Mouse (Mus musculus) MEL (cell line): ENCODE results near the gene Chst8. TPM values are rescaled to one million over a fixed set of nuclear protein-coding genes. Genes with fewer than 3 reads are reported as not detected.

Experiments used
- DNase-seq: peaks from one replicate; pipeline ENCODE4 v3.0.0; 2011; ENCODE audit warnings: low read depth, low spot score
- H3K27ac ChIP-seq: 2 replicates; pipeline ENCODE4 v1.5.1; 2012; ENCODE audit warnings: low read depth, mild to moderate bottlenecking, control low read depth, low read length, moderate library complexity; ENCODE audit not compliant: control insufficient read depth
- H3K27me3 ChIP-seq, 2 experiments: fragments of 150-350 bp in 1 of 2; sonication (generic) in 1 of 2; 2 replicates each; pipeline ENCODE4 v1.6.1; 2012; ENCODE audit warnings: low read length in 2 of 2, mild to moderate bottlenecking in 2 of 2, improper control_type of control experiment in 1 of 2, moderate library complexity in 1 of 2; ENCODE audit not compliant: insufficient read depth in 2 of 2, control insufficient read depth in 1 of 2
- H3K36me3 ChIP-seq, 2 experiments: 2 replicates each; pipeline ENCODE4 v1.6.1; 2012 to 2014; ENCODE audit warnings: low read length in 2 of 2, improper control_type of control experiment in 1 of 2, inconsistent platforms in 1 of 2, mild to moderate bottlenecking in 1 of 2; ENCODE audit not compliant: insufficient read depth in 2 of 2, control insufficient read depth in 1 of 2
- H3K4me1 ChIP-seq, 2 experiments: fragments of 150-350 bp in 1 of 2; sonication (generic) in 1 of 2; 2 replicates each; pipeline ENCODE4 v1.6.1; 2012; ENCODE audit warnings: low read length in 2 of 2, improper control_type of control experiment in 1 of 2, mild to moderate bottlenecking in 1 of 2; ENCODE audit not compliant: insufficient read depth in 2 of 2, control insufficient read depth in 1 of 2
- H3K4me3 ChIP-seq, 2 experiments: fragments of 150-350 bp in 1 of 2; sonication (generic) in 1 of 2; 2 replicates each; pipeline ENCODE4 v1.5.1; 2012; ENCODE audit warnings: low read depth in 2 of 2, low read length in 2 of 2, mild to moderate bottlenecking in 2 of 2, moderate library complexity in 2 of 2, control low read depth in 1 of 2, improper control_type of control experiment in 1 of 2; ENCODE audit not compliant: control insufficient read depth in 1 of 2, insufficient read depth in 1 of 2
- H3K79me2 ChIP-seq: 2 replicates; pipeline ENCODE4 v1.6.1; 2012; ENCODE audit warnings: mild to moderate bottlenecking, low read length, moderate library complexity; ENCODE audit not compliant: control insufficient read depth, poor library complexity, insufficient read depth
- H3K9ac ChIP-seq: 2 replicates; pipeline ENCODE4 v1.6.1; 2012; ENCODE audit warnings: low read depth, mild to moderate bottlenecking, control low read depth, low read length, moderate library complexity; ENCODE audit not compliant: control insufficient read depth, poor library complexity, severe bottlenecking
- H3K9me3 ChIP-seq: fragments of 150-350 bp; sonication (generic); replicated peaks from 2 replicates; pipeline ENCODE4 v1.6.1; 2012; ENCODE audit warnings: mild to moderate bottlenecking, low read length, improper control_type of control experiment, moderate library complexity; ENCODE audit not compliant: insufficient read depth
- BHLHE40 ChIP-seq: IDR thresholded peaks from 2 replicates; pipeline ENCODE4 v1.6.1; 2012; ENCODE audit warnings: low read depth, mild to moderate bottlenecking, inconsistent platforms, low read length, improper control_type of control experiment, borderline replicate concordance
- CHD1 ChIP-seq: IDR thresholded peaks from 2 replicates; pipeline ENCODE4 v1.6.1; 2012; ENCODE audit warnings: low read depth, mild to moderate bottlenecking, inconsistent platforms, low read length, improper control_type of control experiment
- CHD2 ChIP-seq: IDR thresholded peaks from 2 replicates; pipeline ENCODE4 v1.6.1; 2011; ENCODE audit warnings: low read length, improper control_type of control experiment
- CTCF ChIP-seq, 3 experiments: IDR thresholded peaks in 2 of 3; conservative IDR thresholded peaks in 1 of 3; 2 replicates each; pipeline ENCODE4 v1.5.1; 2011 to 2012; ENCODE audit warnings: low read length in 3 of 3, low read depth in 2 of 3, mild to moderate bottlenecking in 2 of 3, improper control_type of control experiment in 1 of 3, inconsistent platforms in 1 of 3, mixed read lengths in 1 of 3, moderate library complexity in 1 of 3; ENCODE audit not compliant: control insufficient read depth in 1 of 3, insufficient read depth in 1 of 3, poor library complexity in 1 of 3, severe bottlenecking in 1 of 3
- EP300 ChIP-seq, 2 experiments: IDR thresholded peaks; 2 replicates each; pipeline ENCODE4 v1.6.1; 2011; ENCODE audit warnings: improper control_type of control experiment in 2 of 2, low read length in 2 of 2, low read depth in 1 of 2, mild to moderate bottlenecking in 1 of 2
- ETS1 ChIP-seq: IDR thresholded peaks from 2 replicates; pipeline ENCODE4 v1.6.1; 2012; ENCODE audit warnings: low read depth, mild to moderate bottlenecking, inconsistent platforms, low read length, improper control_type of control experiment, moderate library complexity
- GATA1 ChIP-seq: IDR thresholded peaks from 2 replicates; pipeline ENCODE4 v1.6.1; 2011; ENCODE audit warnings: low read depth, low read length, improper control_type of control experiment
- HCFC1 ChIP-seq: IDR thresholded peaks from 2 replicates; pipeline ENCODE4 v1.6.1; 2012; ENCODE audit warnings: low read depth, mild to moderate bottlenecking, inconsistent platforms, low read length, improper control_type of control experiment, moderate library complexity
- JUND ChIP-seq: IDR thresholded peaks from 2 replicates; pipeline ENCODE4 v1.6.1; 2011; ENCODE audit warnings: low read depth, mild to moderate bottlenecking, improper control_type of control experiment, low read length
- KAT2A ChIP-seq: conservative IDR thresholded peaks from 2 replicates; pipeline ENCODE4 v1.6.1; 2012; ENCODE audit warnings: low read depth, low read length, improper control_type of control experiment, inconsistent platforms
- MAFK ChIP-seq: IDR thresholded peaks from 2 replicates; pipeline ENCODE4 v1.6.1; 2011; ENCODE audit warnings: low read depth, mild to moderate bottlenecking, low read length, improper control_type of control experiment, borderline replicate concordance
- MAZ ChIP-seq: IDR thresholded peaks from 2 replicates; pipeline ENCODE4 v1.6.1; 2012; ENCODE audit warnings: low read depth, mild to moderate bottlenecking, inconsistent platforms, low read length, improper control_type of control experiment
- MEF2A ChIP-seq: IDR thresholded peaks from 2 replicates; pipeline ENCODE4 v1.6.1; 2014; ENCODE audit warnings: low read depth, mild to moderate bottlenecking, inconsistent platforms, low read length, improper control_type of control experiment; ENCODE audit not compliant: poor library complexity, insufficient replicate concordance, severe bottlenecking; ENCODE audit errors: extremely low read depth
- MXI1 ChIP-seq: IDR thresholded peaks from 2 replicates; pipeline ENCODE4 v1.6.1; 2011; ENCODE audit warnings: mild to moderate bottlenecking, low read depth, low read length, improper control_type of control experiment
- NELFE ChIP-seq: IDR thresholded peaks from 2 replicates; pipeline ENCODE4 v1.6.1; 2011; ENCODE audit warnings: low read depth, low read length, improper control_type of control experiment
- NRF1 ChIP-seq: IDR thresholded peaks from 2 replicates; pipeline ENCODE4 v1.6.1; 2014; ENCODE audit warnings: low read depth, mild to moderate bottlenecking, inconsistent platforms, low read length, improper control_type of control experiment, moderate library complexity; ENCODE audit not compliant: poor library complexity, insufficient read depth, severe bottlenecking
- POLR2A ChIP-seq, 2 experiments: IDR thresholded peaks; 2 replicates each; pipeline ENCODE4 v1.6.1; 2011 to 2012; ENCODE audit warnings: low read length in 2 of 2, mild to moderate bottlenecking in 2 of 2, control low read depth in 1 of 2, improper control_type of control experiment in 1 of 2, low read depth in 1 of 2, moderate library complexity in 1 of 2; ENCODE audit not compliant: control insufficient read depth in 1 of 2, insufficient read depth in 1 of 2, poor library complexity in 1 of 2
- POLR2AphosphoS2 ChIP-seq: IDR thresholded peaks from 2 replicates; pipeline ENCODE4 v1.6.1; 2011; ENCODE audit warnings: low read length, improper control_type of control experiment
- RAD21 ChIP-seq: IDR thresholded peaks from 2 replicates; pipeline ENCODE4 v1.6.1; 2011; ENCODE audit warnings: mild to moderate bottlenecking, low read depth, low read length, improper control_type of control experiment
- RCOR1 ChIP-seq: IDR thresholded peaks from 2 replicates; pipeline ENCODE4 v1.6.1; 2012; ENCODE audit warnings: low read depth, mild to moderate bottlenecking, inconsistent platforms, low read length, improper control_type of control experiment
- SMC3 ChIP-seq: IDR thresholded peaks from 2 replicates; pipeline ENCODE4 v1.6.1; 2011; ENCODE audit warnings: low read depth, low read length, improper control_type of control experiment
- TBP ChIP-seq: IDR thresholded peaks from 2 replicates; pipeline ENCODE4 v1.8.0; 2011; ENCODE audit warnings: low read depth, low read length, improper control_type of control experiment
- TCF12 ChIP-seq: IDR thresholded peaks from 2 replicates; pipeline ENCODE4 v1.6.1; 2014; ENCODE audit warnings: low read depth, mild to moderate bottlenecking, inconsistent platforms, low read length, improper control_type of control experiment, moderate library complexity
- UBTF ChIP-seq: IDR thresholded peaks from 2 replicates; pipeline ENCODE4 v1.6.1; 2012; ENCODE audit warnings: low read depth, mild to moderate bottlenecking, inconsistent platforms, low read length, improper control_type of control experiment, moderate library complexity, borderline replicate concordance; ENCODE audit not compliant: insufficient read depth
- USF1 ChIP-seq: IDR thresholded peaks from 2 replicates; pipeline ENCODE4 v1.6.1; 2014; ENCODE audit warnings: low read depth, mild to moderate bottlenecking, inconsistent platforms, low read length, improper control_type of control experiment, moderate library complexity
- USF2 ChIP-seq, 2 experiments: IDR thresholded peaks; 2 replicates each; pipeline ENCODE4 v1.6.1; 2011 to 2012; ENCODE audit warnings: improper control_type of control experiment in 2 of 2, low read length in 2 of 2, borderline replicate concordance in 1 of 2, inconsistent platforms in 1 of 2, low read depth in 1 of 2, mild to moderate bottlenecking in 1 of 2; ENCODE audit not compliant: insufficient read depth in 1 of 2
- ZC3H11A ChIP-seq: IDR thresholded peaks from 2 replicates; pipeline ENCODE4 v1.6.1; 2012; ENCODE audit warnings: low read depth, mild to moderate bottlenecking, inconsistent platforms, low read length, improper control_type of control experiment
- ZMIZ1 ChIP-seq: IDR thresholded peaks from 2 replicates; pipeline ENCODE4 v1.6.1; 2012; ENCODE audit warnings: low read depth, mild to moderate bottlenecking, inconsistent platforms, low read length, improper control_type of control experiment, moderate library complexity
- polyA plus RNA-seq, 2 experiments: library from polyadenylated mRNA; stranded (reverse) in 1 of 2; unstranded in 1 of 2; fragments of >175 nt in 1 of 2; fragments of >200 nt in 1 of 2; gene quantifications; 2 replicates each; pipeline versions ENCODE4 v1.2.1 to v1.2.4; 2012; ENCODE audit warnings: low replicate concordance in 2 of 2, low read depth in 1 of 2; ENCODE audit not compliant: insufficient read length in 2 of 2, insufficient read depth in 1 of 2, missing spikeins in 1 of 2
- total RNA-seq: library from RNA; depleted of rRNA; stranded (reverse); fragments of 300-350 nt; gene quantifications from 2 replicates; pipeline ENCODE4 v1.2.3, GENCODE M21; 2012

Gene Chst8
- total and polyA plus RNA-seq, 3 experiments, result not detected

DNA sequence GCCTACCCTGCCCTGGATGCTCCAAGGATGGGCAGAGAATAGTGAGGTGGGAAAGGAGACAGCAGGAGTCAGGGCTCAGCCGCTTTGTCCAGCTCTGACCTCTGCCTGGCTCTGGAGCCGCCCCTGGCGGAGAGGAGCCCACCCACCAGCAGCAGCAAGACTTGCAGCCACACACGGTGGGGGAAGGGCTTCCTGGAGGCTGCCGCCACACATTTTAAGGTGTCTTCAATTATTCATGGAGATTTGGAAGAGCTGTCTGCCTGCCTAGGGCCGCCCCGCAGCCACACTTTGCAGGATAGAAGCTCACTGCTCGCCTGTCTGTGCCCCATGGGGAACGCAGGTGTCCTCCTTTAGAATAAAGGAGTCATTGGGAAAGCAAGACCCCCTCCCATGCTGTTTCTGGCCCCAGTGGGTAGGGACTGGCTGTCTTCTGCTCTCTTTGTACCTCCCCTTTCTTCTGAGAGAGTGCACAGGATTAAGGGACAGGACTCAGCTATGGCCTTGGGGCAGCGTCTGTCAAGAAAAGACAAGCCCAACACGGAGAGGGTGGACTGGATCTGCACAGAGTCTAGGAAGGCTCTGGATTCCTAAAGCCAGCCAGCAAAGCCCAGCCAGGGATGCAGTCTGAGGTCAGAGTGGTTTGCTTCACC lies 95.2 kb downstream of the Chst8 start:
- no peak for TF ChIP-seq HCFC1
- no peak for TF ChIP-seq ETS1
- no peak for TF ChIP-seq USF1
- TF ChIP-seq EP300 (IDR thresholded peaks at IDR 0.05; ENCODE audit: low read depth in 1 of 2, low read length in 2 of 2), result no peak
- TF ChIP-seq TBP, result no peak
- TF ChIP-seq TCF12, result no peak
- no peak for TF ChIP-seq MXI1
- TF ChIP-seq MAFK, result no peak
- TF ChIP-seq CHD1, result no peak
- no peak for TF ChIP-seq NELFE
- no peak for TF ChIP-seq ZC3H11A
- no peak for TF ChIP-seq RCOR1
- no peak for TF ChIP-seq RAD21
- TF ChIP-seq USF2 (IDR thresholded peaks at IDR 0.05; ENCODE audit: borderline replicate concordance in 1 of 2, insufficient read depth in 1 of 2, low read depth in 1 of 2, low read length in 2 of 2), result no peak
- no peak for TF ChIP-seq JUND
- TF ChIP-seq POLR2A (IDR thresholded peaks at IDR 0.05; ENCODE audit: control insufficient read depth in 1 of 2, insufficient read depth in 1 of 2, low read depth in 1 of 2, low read length in 2 of 2, poor library complexity in 1 of 2), result no peak
- TF ChIP-seq ZMIZ1, result no peak
- TF ChIP-seq NRF1, result no peak
- TF ChIP-seq KAT2A, result no peak
- Histone ChIP-seq H3K4me1 (no peaks in the 10 kb centered on the region), H3K9me3 (no peaks in the 10 kb centered on the region)

DNA sequence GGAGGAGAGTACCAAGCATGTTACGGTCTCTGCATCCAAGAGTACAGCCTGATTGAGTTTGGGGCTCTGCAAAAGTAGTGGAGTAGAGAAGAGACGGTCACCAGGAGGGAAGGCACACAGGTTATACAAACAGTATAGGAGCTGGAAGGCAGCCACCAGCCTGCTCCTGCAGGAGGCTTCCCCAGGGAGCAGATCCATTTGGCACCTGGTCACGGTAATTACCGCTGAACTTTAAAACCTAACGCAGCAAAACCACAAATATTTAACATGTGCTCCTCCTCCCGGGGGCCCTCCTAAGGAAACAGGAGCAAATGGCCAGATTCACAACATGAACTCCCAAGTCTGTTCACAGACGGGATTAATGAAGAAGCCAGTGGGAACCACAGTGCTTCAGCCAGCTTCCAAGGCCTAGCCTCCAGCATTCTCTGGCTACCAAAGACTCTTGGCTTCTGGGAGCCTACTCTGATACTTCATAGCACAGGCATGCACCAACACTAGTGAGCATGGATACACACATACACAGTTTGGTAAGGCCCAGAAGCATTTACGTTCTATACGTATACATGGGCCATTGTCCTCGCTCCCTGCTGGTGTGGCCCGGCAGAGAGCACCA lies 97.6 kb downstream of the Chst8 start:
- TF ChIP-seq BHLHE40 (no peak), CTCF (IDR thresholded peaks at IDR 0.05 in 2 of 3, conservative IDR thresholded peaks at IDR 0.05 in 1 of 3; ENCODE audit: control insufficient read depth in 1 of 3, insufficient read depth in 1 of 3, low read depth in 2 of 3, low read length in 3 of 3, poor library complexity in 1 of 3, severe bottlenecking in 1 of 3) (no peak), GATA1 (no peak), POLR2AphosphoS2 (no peak), HCFC1 (no peak), SMC3 (no peak), NRF1 (no peak), EP300 (IDR thresholded peaks at IDR 0.05; ENCODE audit: low read depth in 1 of 2, low read length in 2 of 2) (no peak), JUND (no peak), MAFK (no peak), MEF2A (no peak), ZC3H11A (no peak), KAT2A (no peak), TCF12 (no peak), CHD2 (no peak), MAZ (no peak), UBTF (no peak), MXI1 (no peak)
- TF ChIP-seq, all 39 proteins: peak for 0
- Histone ChIP-seq H3K79me2 (no peaks in the 10 kb centered on the region), H3K4me1 (no peaks in the 10 kb centered on the region), H3K27ac (no peak overlapping the region), H3K4me3 (no peak overlapping the region), H3K27me3 (no peaks in the 10 kb centered on the region), H3K9ac (no peak overlapping the region), H3K9me3 (no peaks in the 10 kb centered on the region), H3K36me3 (no peaks in the 10 kb centered on the region)
- no peak for DNase-seq

More for the DNA sequence above, 95.2 kb downstream of the Chst8 start:
- no peak overlapping the region for H3K27ac ChIP-seq
- no peaks in the 10 kb centered on the region for H3K36me3 ChIP-seq
- no peak overlapping the region for H3K4me3 ChIP-seq
- H3K9ac ChIP-seq, result no peak overlapping the region
- DNase-seq, result no peak
- no peaks in the 10 kb centered on the region for H3K79me2 ChIP-seq
- H3K27me3 ChIP-seq, result no peaks in the 10 kb centered on the region
